Mouse (Mus musculus) left cerebral cortex, postnatal 10 days (tissue): ENCODE data around the gene Xkr7. TPM values are rescaled to one million over a fixed set of nuclear protein-coding genes. Genes with fewer than 3 reads are reported as not detected.

ENCODE experiments used
- DNase-seq, 2 experiments: peaks; one replicate each; pipeline ENCODE4 v3.0.0; 2021 to 2022; ENCODE audit warnings: low spot score in 2 of 2, mixed read lengths in 1 of 2; ENCODE audit errors: extremely low spot score in 1 of 2
- intact Hi-C: fragments of 180-260 bp; cut with DNase I; formaldehyde crosslinking; loops from one replicate; pipeline ENCODE4 v1.15.1; 2025
- total RNA-seq, 2 experiments: library from RNA; stranded (reverse); gene quantifications; 2 replicates each; pipeline ENCODE4 v1.2.3; 2021

Gene Xkr7
- total RNA-seq, 2 experiments from 2014 or later = 11.8 to 12.4 TPM

GRCm38 (mm10) chr2:153030422-153030821 is 1.2 kb upstream of the Xkr7 start:
- DNase-seq = no peak
- intact Hi-C loops = no loop called here

- intact Hi-C loops = no loop called here
- peak in 1 of 2 experiments; percentile 79 for DNase-seq
These were observed 611 bp downstream of the Xkr7 start for GRCm38 (mm10) chr2:153032083-153032842.

- DNase-seq = no peak
- intact Hi-C loops = no loop called here
These were observed 1.3 kb downstream of the Xkr7 start for GRCm38 (mm10) chr2:153032973-153033372.

- intact Hi-C loops = no loop called here
- DNase-seq = no peak
These were observed 2.0 kb downstream of the Xkr7 start for GRCm38 (mm10) chr2:153033545-153034230.

GRCm38 (mm10) chr2:153036690-153037089 is 5.0 kb downstream of the Xkr7 start:
- intact Hi-C loops = no loop called here
- no peak for DNase-seq

GRCm38 (mm10) chr2:153043886-153044285 is 12.2 kb downstream of the Xkr7 start:
- intact Hi-C loops = no loop called here
- peak in 1 of 2 experiments; percentile 49 for DNase-seq

- intact Hi-C loops = no loop called here
- peak; percentile 58 to 70 for DNase-seq
These were observed 14.2 kb downstream of the Xkr7 start for GRCm38 (mm10) chr2:153045884-153046299.

GRCm38 (mm10) chr2:153047828-153048465 is 16.3 kb downstream of the Xkr7 start:
- DNase-seq = peak; percentile 37 to 70
- intact Hi-C loops = no loop called here

- intact Hi-C loops = no loop called here
- DNase-seq = no peak
These were observed 17.8 kb downstream of the Xkr7 start for GRCm38 (mm10) chr2:153049288-153049996.

GRCm38 (mm10) chr2:153049997-153050358 is 18.3 kb downstream of the Xkr7 start:
- DNase-seq = no peak

GRCm38 (mm10) chr2:153051095-153051494 is 19.4 kb downstream of the Xkr7 start:
- intact Hi-C loops = no loop called here
- no peak for DNase-seq

More at GRCm38 (mm10) chr2:153049997-153050358, 18.3 kb downstream of the Xkr7 start:
- intact Hi-C loops = no loop called here

- intact Hi-C loops = no loop called here
These were observed 19.9 kb downstream of the Xkr7 start for GRCm38 (mm10) chr2:153051537-153051936.

GRCm38 (mm10) chr2:153052700-153053351 is 21.2 kb downstream of the Xkr7 start:
- intact Hi-C loops = no loop called here

More at GRCm38 (mm10) chr2:153051537-153051936, 19.9 kb downstream of the Xkr7 start:
- DNase-seq = no peak

GRCm38 (mm10) chr2:153053896-153054295 is 22.2 kb downstream of the Xkr7 start:
- no peak for DNase-seq
- intact Hi-C loops = no loop called here

More at GRCm38 (mm10) chr2:153052700-153053351, 21.2 kb downstream of the Xkr7 start:
- no peak for DNase-seq

- intact Hi-C loops = no loop called here
- no peak for DNase-seq
These were observed 23.7 kb downstream of the Xkr7 start for GRCm38 (mm10) chr2:153055270-153055920.

- intact Hi-C loops = no loop called here
- no peak for DNase-seq
These were observed 26.7 kb downstream of the Xkr7 start for GRCm38 (mm10) chr2:153058365-153058764.

- DNase-seq = no peak
These were observed 28.6 kb downstream of the Xkr7 start for GRCm38 (mm10) chr2:153060216-153060615.

GRCm38 (mm10) chr2:153063394-153063793 is 31.7 kb downstream of the Xkr7 start:
- peak in 1 of 2 experiments; percentile 36 for DNase-seq
- intact Hi-C loops = no loop called here

More at GRCm38 (mm10) chr2:153060216-153060615, 28.6 kb downstream of the Xkr7 start:
- intact Hi-C loops = no loop called here
